Comparison of ENCODE assay signal across 30 mouse cellular contexts in genomic region chr13:112625566-112625965, GRCm38 (mm10). TPM values are rescaled to one million over a fixed set of nuclear protein-coding genes. Genes with fewer than 3 reads are reported as not detected.
"Had no signal": no experiment of that assay in that cellular context is flagged by ENCODE, and none has a peak within 500 bp of the region (broad histone marks: within the 10 kb centered on the region; RNA-seq: fewer than 3 reads in every experiment).

No protein-coding gene starts in this region.

- H3K36me3 ChIP-seq: heart, embryonic 13.5 days; heart, embryonic 15.5 days; hindbrain, embryonic 12.5 days; hindbrain, embryonic 15.5 days; kidney, embryonic 15.5 days; limb, embryonic 13.5 days had no signal

- H3K9me3 ChIP-seq: heart, embryonic 13.5 days; heart, embryonic 15.5 days; hindbrain, embryonic 12.5 days; hindbrain, embryonic 15.5 days; kidney, embryonic 15.5 days; limb, embryonic 13.5 days had no signal

- DNase-seq: forebrain, postnatal 0 days; gastrocnemius, postnatal 14 days; gastrocnemius, postnatal 36 days; heart, adult 11 months; heart, adult 2 months; heart, postnatal 14 days; heart, postnatal 36 days; kidney, adult 11 months; kidney, adult 2 months; kidney, adult 9 months; kidney, postnatal 14 days; kidney, postnatal 36 days; layer of hippocampus, adult 9-11 months; layer of hippocampus, postnatal 36 days; left cerebral cortex, postnatal 4 days had no signal

- ATAC-seq: forebrain, postnatal 0 days; hindbrain, postnatal 0 days; intestine, embryonic 16.5 days had no signal

- H3K4me3 ChIP-seq: heart, adult 2 months; heart, embryonic 13.5 days; heart, embryonic 15.5 days; hindbrain, embryonic 12.5 days; hindbrain, embryonic 15.5 days; kidney, embryonic 15.5 days; limb, embryonic 13.5 days had no signal

- H3K27ac ChIP-seq: heart, adult 2 months; heart, embryonic 13.5 days; heart, embryonic 15.5 days; hindbrain, embryonic 12.5 days; hindbrain, embryonic 15.5 days; hindbrain, postnatal 0 days; kidney, embryonic 15.5 days; kidney, postnatal 0 days; limb, embryonic 13.5 days had no signal

- H3K27me3 ChIP-seq: heart, embryonic 13.5 days; heart, embryonic 15.5 days; hindbrain, embryonic 12.5 days; hindbrain, embryonic 15.5 days; kidney, embryonic 15.5 days had no signal

- H3K4me1 ChIP-seq: heart, embryonic 13.5 days; heart, embryonic 15.5 days; hindbrain, embryonic 12.5 days; hindbrain, embryonic 15.5 days; kidney, embryonic 15.5 days had no signal

- H3K9ac ChIP-seq: forebrain, postnatal 0 days; heart, embryonic 13.5 days; heart, embryonic 15.5 days; hindbrain, embryonic 12.5 days; hindbrain, embryonic 15.5 days; kidney, embryonic 15.5 days; limb, embryonic 13.5 days had no signal

- H3K4me2 ChIP-seq: heart, embryonic 11.5 days; heart, embryonic 13.5 days; heart, embryonic 15.5 days; hindbrain, embryonic 12.5 days; hindbrain, embryonic 15.5 days; kidney, embryonic 15.5 days; limb, embryonic 13.5 days had no signal

RNA-seq across cellular contexts. Expression of gene Ddx4, which starts 26.7 kb away (rescaled TPM):
- total RNA-seq: gastrocnemius, adult 18-20 months; gastrocnemius, adult 8-10 months; gastrocnemius, postnatal 14 days; gastrocnemius, postnatal 36 days had no signal
- polyA plus RNA-seq: large intestine, adult 2 months had no signal

RNA-seq across cellular contexts. Expression of gene Il31ra, which starts 31.4 kb away (rescaled TPM):
- total RNA-seq: gastrocnemius, adult 18-20 months; gastrocnemius, postnatal 36 days; heart, adult 2 months; heart, postnatal 36 days; hindbrain, postnatal 0 days; left cerebral cortex, postnatal 4 days had no signal
- polyA plus RNA-seq: heart, adult 2 months; heart, postnatal 0 days; hindbrain, embryonic 12.5 days; hindbrain, postnatal 0 days; large intestine, adult 2 months; limb, embryonic 11.5 days had no signal
